Mouse (Mus musculus) skeletal muscle tissue, adult 2 months (tissue): ENCODE results near the gene Ctss.
"Not testable (repeated sequence)": the region's sequence is repeated elsewhere in the genome, so short reads cannot be mapped to it uniquely, and the experiment has no call there.

Source experiments
- DNase-seq: peaks from one replicate; pipeline ENCODE4 v3.0.0-alpha.2; 2012; ENCODE audit warnings: low read depth, low spot score

Ctss gene

GRCm38 (mm10) chr3:95533364-95533763 lies 6.8 kb downstream of the Ctss start:
- DNase-seq = no peak

GRCm38 (mm10) chr3:95534927-95535326 lies 8.3 kb downstream of the Ctss start:
- DNase-seq = no peak

GRCm38 (mm10) chr3:95538936-95539335 lies 12.3 kb downstream of the Ctss start:
- no peak for DNase-seq

- DNase-seq = no peak
These were observed 13.3 kb downstream of the Ctss start for GRCm38 (mm10) chr3:95539837-95540236.

- DNase-seq = not testable (repeated sequence)
These were observed 14.6 kb downstream of the Ctss start for GRCm38 (mm10) chr3:95541186-95541585.

- DNase-seq = no peak
These were observed 15.6 kb downstream of the Ctss start for GRCm38 (mm10) chr3:95542171-95542570.

GRCm38 (mm10) chr3:95542981-95543380 lies 16.4 kb downstream of the Ctss start:
- no peak for DNase-seq

- no peak for DNase-seq
These were observed 23.6 kb downstream of the Ctss start for GRCm38 (mm10) chr3:95550176-95550575.

- no peak for DNase-seq
These were observed 27.4 kb downstream of the Ctss start for GRCm38 (mm10) chr3:95553986-95554385.

GRCm38 (mm10) chr3:95559437-95559836 lies 32.9 kb downstream of the Ctss start, which contains the start of gene Hormad1:
Gene Hormad1 (plus strand): TSS chr3:95559677.
- no peak for DNase-seq

- DNase-seq = no peak
These were observed 34.2 kb downstream of the Ctss start for GRCm38 (mm10) chr3:95560738-95561137.

GRCm38 (mm10) chr3:95561826-95562225 lies 35.2 kb downstream of the Ctss start:
- no peak for DNase-seq

GRCm38 (mm10) chr3:95569585-95569984 lies 43.0 kb downstream of the Ctss start:
- DNase-seq = no peak

- no peak for DNase-seq
These were observed 61.4 kb downstream of the Ctss start for GRCm38 (mm10) chr3:95587754-95588603.

GRCm38 (mm10) chr3:95588604-95589086 lies 62.1 kb downstream of the Ctss start, which contains the start of gene Golph3l:
Gene Golph3l (plus strand): TSS chr3:95588934.
- DNase-seq = peak; percentile 97

GRCm38 (mm10) chr3:95598734-95599133 lies 72.1 kb downstream of the Ctss start:
- no peak for DNase-seq

- DNase-seq = no peak
These were observed 74.7 kb downstream of the Ctss start for GRCm38 (mm10) chr3:95601287-95601686.
